Mouse (Mus musculus) E14TG2a.4 (cell line): ENCODE measurements around the gene Fank1.

Experiments used
- CTCF ChIP-seq: conservative IDR thresholded peaks from 2 replicates; pipeline ENCODE4 v1.5.1; 2014; ENCODE audit warnings: low read length
- NANOG ChIP-seq: IDR thresholded peaks from 2 replicates; pipeline ENCODE4 v1.6.1; 2014; ENCODE audit warnings: borderline replicate concordance, low read length, mixed read lengths

DNA sequence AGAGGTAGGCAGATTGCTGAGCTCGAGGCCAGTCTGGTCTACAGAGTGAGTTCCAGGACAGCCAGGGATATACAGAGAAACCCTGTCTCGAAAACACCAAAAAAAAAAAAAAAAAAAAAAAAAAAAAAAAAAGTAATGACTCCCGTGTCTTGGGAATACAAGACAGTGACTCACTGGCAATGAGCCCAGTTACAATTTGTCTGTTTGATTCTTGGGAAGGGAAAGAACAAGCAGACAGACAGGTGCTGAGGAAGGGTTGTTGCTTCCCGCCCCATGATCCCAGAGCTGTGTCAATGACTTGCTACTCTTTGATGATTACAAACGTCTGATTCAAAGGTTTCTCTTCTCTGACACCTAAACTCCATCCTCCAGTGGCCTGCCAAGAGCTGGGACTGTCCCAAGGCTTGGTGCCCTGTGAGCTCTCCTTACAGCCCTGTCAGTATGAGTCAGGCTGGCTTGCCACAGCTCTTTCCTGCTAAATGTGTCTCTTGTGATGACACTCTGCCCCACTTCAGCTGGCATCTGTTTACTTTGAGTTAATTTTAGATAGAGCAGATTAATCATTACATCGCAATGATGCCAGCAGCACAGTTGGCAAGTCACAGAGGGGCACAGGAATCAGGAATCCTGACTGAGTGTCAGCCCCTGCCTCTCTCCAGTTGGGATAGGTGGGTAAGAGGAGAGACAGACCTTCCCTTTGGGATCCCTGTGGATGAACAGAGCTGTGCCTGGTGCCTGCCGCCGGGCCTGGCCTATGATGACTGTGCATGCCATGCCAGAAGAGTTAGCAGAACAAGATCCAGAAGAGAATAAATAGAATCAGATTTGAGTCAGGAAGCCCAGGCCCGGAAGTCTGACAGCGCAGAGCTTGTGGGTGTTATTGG lies 16.8 kb downstream of the Fank1 start:
- no peak for TF ChIP-seq CTCF
- TF ChIP-seq NANOG: no peak
